Mouse (Mus musculus): ENCODE measurements around the gene Scarb1.

Scarb1 gene

DNA sequence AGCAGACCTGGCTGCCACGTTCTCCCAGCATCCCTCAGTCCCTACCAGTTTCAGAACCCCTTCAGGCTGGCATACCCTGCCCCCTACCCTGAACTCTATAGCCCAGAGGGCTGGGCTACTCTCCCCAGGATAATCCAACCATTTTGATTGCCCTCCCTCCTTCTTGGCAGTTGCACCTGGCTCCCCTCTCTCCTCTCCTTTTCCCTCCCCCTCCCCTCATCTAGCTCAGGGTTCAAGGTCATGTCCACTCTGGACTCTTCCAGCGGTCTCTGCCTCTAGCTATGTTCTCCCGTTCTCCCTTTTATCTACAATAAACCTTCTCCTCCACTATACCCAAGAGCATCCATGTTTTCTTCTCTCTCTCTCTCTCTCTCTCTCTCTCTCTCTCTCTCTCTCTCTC, 9.1 kb downstream of the Scarb1 start:
- no peak for DNase-seq (ENCODE audit: low spot score)

DNA sequence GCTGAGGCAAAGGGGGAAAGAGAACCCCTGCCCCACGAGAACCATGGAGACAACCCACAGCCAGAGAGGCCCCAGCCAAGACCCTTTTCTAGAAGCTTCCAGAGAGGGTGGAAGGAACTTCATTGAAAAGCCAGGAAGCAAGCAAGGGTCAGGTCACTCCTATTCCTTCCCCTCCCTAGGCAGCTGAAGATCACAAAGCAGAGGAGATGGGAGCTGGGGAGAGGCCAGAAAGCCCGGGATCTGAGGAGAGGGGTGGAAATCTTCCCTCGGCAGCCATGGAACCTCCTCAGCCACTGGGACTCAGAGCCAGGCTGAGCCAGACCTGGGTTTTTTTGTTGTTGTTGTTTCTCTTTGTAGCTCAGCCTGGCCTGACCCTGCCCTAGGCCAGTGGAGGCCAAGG, 9.8 kb downstream of the Scarb1 start:
- DNase-seq (ENCODE audit: low spot score) = no peak

DNA sequence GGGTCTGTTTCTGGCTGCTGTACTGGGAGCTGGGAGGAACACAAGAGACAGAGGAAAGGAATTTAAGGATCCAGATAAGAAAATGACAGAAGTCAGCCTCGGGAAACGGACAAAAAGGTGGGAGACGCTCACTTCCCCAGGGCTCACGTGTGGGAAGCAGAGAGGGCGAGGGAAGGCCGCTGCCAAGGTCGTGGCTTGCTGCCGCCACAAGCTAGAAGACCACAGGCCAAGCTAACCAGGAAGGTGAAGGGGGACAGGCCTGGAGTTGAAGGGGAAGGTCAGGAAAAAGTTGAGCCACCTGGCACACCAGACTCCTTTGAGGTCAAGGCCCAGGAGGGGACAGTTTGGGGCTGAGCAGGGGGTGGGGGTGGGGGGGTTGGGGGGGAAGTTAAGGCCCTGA, 10.2 kb downstream of the Scarb1 start:
- DNase-seq (ENCODE audit: low spot score) = no peak

DNA sequence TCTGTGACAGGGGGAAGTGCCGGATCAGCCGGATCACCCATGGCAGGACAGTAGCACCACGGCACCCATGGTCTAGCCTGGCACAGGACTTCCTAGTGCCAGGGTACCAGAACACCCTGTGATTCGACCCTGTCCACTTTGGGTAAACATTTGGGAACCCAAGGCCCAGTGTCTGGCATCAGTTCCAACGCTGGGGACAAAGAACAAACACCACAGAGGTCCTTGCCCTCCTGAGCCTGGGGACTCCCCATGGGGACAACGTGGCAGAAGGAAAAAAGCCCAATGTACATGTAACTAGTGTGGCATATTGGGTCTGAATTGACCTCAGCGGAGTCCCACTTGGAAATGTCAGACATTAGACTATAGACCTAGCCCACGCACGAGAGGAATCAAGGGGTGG, 10.7 kb downstream of the Scarb1 start:
- DNase-seq (ENCODE audit: low spot score) = no peak

DNA sequence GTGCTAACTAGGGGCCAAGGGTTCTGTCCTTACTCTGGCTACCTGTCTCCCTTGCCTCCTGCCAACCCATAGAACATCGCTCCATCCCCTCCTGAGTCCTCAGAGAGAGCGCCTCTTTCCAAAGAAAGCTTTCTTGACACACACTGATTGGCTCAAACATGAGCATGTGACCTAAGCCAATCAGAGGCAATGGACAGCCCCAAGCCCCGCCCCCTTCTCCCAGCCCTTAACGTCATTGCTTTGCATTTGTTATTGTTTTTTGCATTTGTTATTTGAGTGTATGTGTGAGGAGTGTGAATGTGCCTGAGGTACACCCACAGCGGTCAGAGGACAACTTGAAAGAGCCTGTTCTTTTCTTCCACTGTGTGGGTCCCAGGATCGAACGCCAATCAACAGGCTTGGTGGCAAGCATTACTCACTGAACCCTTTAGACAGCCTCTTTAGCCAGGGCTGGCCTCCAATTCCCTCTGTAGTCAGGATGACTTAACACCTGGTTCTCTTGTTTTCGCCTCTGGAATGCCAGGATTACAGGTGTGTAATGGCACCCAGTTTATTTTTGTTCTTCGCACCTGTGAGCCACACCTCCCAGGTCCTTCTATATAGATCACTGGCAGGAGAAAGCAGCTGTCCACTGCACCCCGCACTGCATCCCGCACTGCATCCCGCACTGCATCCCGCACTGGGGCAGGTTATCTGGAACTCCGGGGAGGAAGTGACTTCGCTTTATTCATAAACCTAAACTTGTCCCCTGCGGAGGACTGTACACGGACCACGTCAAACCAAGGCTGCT, 13.1 kb downstream of the Scarb1 start:
- no peak for DNase-seq (ENCODE audit: low spot score)

DNA sequence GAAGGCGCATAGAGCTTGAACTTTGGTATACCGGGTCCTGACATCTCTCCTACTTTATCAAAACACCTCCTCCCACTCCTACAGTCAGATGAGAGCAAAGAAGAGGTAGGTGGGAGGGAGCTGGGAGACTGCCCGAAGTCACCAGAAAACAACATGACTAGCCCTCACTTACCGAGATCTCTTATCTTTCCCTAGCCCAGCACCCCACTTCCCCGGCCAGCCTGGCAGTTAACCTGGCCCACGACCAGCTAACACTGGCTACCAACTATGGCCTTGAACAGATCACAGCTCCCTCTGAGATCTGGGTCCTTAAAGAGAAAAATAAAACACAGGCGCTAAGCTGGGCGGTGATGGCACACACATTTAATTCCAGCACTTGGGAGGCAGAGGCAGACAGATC, 14.5 kb downstream of the Scarb1 start:
- no peak for DNase-seq (ENCODE audit: low spot score)

DNA sequence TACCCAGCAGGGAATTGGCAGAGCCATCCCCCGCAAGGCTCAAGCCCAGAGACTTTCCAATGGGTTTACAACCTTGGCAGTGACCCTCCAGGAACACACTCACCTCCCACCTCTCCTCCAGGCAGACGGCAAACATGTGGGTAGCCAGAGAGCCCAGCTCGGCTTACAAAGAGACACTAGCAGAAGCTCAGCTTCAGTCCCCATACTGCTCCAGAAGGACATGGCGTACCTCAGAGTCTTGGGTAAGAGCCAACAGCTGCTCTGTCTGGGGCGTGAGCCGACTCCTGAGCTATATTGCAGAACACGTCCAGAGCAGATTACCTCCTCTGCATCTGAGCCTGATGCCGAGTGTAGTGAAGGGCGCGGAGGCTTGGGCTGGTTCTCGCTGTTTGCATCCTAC, 15.0 kb downstream of the Scarb1 start:
- no peak for DNase-seq (ENCODE audit: low spot score)

DNA sequence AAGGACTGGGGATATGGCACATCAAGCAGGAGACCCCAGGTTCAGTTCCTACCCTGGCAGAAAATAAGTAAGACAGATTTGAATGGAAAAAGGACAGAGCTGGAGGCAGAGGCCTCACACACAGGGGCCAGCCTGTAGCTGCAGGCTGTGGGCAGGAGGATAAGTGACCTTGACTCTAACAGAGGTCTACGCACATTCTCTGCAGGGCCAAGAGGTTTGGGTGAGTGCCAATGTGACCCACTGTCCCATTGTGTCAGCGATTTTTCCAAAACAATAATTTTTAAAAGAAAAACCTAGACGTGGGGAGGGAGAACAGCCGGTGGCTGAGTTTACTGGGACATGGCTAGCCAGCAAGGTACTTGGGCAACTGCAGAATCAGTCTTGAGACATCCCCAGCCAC, 15.6 kb downstream of the Scarb1 start:
- no peak for DNase-seq (ENCODE audit: low spot score)

DNA sequence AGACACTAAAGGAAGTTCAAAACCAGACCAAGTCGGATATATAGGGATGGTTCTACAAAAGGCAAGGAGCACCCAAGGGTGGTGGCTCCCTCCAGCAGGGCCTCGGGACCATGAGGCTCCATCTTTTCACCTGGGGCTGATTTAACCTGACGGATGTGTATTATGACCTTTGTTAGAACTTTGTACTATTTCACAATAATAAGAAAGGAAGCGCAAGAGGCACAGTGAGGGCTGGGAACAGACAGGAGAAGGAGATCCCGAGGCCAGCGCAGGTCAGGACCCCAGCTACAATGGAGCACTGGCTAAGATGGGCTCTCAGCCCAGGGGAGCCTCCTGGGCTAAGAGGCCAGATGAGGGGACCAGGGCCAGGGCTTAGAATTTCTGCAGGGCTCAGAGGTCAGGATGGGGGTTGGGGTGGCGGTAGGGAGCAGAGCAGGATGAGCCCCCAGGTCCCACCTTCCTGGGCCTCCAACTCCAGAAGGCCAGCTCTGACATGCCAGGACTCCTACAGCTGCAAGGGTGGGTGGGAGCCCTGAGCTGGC, 16.9 kb downstream of the Scarb1 start:
- no peak for DNase-seq (ENCODE audit: low spot score)

DNA sequence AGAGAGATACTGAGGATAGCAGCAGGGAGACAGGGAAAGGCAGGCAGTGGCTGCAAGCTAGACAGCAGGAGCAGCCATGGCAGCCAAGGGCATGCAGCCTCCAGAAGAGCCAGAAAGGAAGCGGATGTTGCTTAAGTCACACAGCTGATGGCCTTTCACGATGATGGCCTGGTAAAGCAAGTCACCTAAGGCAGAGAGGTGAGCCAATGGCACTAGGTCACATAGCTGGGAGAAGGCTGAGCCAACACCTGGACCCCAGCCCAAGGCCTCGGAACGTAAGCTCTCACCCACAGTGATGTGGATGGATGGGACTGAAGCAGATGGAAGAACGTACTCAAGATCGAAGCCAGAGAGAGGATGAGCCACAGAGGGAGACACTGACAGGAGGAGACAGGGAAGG, 17.8 kb downstream of the Scarb1 start:
- no peak for DNase-seq (ENCODE audit: low spot score)

DNA sequence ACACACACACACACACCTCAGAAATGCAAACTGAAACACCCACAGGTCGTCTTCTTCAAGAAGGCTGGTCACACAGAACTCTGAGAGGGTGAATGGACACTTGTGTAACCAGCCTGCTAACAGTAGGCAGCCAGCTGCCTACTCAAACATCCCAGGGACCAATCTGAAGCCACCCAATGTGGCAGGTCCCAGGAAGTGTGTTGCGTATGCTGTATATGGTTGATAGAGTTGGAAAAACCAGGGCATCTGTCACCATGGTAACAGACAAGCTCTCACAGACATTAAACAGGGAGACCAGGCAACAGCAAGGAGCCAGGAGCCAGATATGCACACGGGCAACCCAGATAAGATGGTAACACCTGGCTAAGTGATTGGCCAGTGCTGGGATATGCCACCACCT, 19.1 kb downstream of the Scarb1 start:
- no peak for DNase-seq (ENCODE audit: low spot score)

DNA sequence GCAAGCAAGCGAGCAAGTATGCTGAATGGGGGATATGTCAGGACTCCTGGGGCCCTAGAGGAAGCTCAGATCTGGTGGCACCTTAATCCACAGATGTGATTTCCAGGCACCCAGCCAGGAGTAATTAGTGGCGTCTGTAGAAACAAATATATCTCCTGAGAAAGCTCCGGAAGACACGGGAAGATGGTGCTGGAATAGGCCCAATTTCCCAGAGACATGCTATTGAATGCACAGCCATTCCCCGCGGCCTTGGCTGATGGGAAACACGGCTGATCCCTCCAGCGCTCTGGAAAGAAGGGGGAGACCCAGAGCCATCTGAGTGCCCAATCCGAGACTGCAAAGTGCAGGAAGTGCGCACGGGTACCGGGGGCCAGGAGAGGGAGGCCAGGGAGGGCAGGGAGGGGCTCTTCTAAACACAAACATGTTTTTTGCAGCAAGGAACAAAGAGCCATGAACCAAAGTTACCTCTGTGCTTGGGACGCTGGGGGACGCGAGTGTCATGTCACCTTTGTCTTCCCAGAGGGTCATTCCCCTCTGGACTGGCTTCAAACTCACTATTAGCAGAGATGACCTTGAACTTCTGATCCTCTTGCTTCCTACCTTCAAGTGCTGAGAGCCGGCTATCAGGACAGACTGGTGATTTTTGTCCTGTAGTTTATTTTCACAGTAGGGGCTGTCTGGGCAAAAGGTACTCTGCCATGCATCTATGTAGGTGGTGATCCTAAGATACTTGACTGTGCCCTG, 21.7 kb downstream of the Scarb1 start:
- DNase-seq (ENCODE audit: low spot score) = no peak

DNA sequence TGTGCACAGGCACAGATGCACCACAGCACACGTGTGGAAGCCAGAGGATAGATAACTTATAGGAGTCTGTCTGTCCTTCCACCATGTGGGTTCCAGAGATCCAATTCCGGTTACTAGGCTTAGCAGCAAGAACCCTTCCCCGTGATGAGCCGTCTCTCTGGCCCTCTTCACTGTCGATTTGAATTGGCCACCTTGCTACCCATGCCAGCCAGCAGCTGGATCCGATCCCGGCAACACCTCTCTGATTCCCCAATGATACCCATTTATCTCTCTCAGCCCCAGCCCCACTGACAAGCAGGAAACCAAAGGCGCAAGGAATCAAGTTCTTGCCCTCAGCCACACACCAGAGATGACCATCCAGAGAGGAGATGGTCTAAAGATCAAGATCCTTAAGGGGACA, 22.9 kb downstream of the Scarb1 start:
- DNase-seq (ENCODE audit: low spot score) = no peak

DNA sequence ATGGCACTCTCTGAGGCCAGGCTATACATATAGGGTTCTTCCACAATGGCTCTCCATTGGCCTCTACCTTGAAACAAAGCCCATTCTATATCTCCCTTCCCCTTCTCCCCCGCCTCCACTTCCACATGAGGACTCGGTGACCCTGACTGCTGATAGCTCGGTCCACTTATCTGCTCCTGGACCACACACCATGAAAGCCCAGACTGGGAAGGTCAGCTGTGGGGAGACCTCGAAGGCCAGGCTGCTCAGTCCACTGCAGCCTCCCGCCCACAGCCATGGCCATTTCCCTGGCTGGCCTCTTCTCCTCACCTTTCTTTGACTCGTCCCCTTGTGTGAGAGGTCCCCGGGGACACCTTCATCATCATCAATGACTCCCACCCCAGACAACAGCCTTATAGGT, 23.6 kb downstream of the Scarb1 start:
- no peak for DNase-seq (ENCODE audit: low spot score)

DNA sequence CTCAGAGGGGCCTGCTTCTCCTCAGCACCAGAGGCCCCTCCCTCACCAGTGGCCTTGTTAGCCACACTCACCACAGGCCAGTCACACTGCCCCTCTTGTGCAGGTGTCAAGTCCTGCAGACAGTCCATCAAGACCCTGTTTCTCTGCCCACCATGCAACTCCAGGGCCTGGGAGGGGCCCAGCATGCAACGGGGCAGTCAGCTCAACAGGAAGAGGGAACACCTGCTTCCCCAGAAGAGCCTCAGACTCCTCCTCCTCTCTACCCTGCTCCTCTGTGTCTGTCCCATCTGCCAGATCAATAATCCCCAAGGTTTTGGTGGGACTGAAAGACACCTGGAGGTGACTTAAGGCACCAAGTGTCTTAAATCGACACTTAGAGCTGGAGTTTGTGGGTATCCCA, 24.1 kb downstream of the Scarb1 start:
- no peak for DNase-seq (ENCODE audit: low spot score)

DNA sequence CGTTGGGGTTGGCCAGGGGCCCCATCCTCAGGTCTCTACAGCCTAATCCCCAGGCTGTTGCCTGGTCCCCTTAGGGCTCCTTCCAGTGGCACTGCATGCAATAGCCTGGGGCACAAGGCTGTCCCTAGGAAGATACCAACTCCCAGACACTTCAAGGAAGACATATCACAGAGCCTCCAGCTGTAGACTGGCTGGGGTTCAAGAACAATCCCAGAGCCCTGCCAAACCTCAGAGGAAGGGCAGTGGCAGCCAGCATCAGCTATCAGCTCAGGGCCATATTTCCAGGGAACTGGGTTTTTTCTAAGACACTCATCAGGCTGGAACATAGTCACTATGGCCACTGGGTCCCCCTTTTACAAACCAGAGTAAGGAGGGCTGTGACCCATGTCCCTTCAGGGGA, 25.8 kb downstream of the Scarb1 start:
- DNase-seq (ENCODE audit: low spot score) = peak; percentile 43

DNA sequence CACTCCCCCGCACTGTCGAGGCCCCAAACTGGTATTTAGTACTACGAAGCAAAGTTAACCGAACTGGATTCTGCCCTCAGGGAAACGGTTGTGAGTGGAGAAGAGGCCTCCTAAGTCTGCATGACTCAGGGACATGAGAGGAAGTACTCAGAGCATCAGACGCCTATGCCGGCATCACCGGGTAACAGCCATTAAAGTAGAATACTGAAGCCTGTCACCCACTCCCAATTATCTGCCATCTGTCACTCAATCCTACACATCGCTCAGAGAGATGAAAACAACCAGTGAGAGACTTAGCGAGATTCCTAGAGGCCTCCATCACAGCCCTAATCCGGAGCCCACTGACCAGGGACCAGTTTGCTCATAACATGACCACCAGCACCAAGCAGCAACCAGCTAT, 26.9 kb downstream of the Scarb1 start:
- no peak for DNase-seq (ENCODE audit: low spot score)

DNA sequence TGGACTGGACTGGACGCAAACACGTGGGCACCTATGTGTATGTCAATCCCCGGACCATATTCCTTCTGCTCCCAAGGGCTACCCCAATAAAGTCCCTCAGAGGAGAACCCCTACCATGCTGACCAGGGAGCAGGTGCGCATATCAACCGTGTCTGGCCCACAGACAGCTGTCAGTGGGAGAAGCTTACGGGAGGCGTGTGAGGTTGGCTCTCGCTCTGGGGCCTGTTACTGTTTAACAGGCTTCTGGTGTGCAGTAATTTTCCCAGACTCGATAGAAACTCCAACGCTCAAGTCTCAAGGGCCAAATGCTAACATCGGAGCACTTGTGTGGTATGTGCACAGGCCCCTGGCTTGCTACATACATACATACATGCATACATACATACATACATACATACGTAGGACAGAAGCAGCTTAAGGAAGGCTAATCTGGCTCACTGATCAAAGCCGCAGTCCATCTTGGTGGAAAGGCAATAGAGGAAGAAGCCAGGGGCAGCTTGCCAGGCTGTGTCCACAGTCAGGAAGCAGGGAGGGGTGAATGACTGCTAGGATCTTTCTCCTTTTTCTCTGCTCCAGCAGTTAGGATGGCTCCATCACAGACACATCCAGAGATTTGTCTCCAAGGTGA, 27.8 kb downstream of the Scarb1 start:
- DNase-seq (ENCODE audit: low spot score) = peak; percentile 49

DNA sequence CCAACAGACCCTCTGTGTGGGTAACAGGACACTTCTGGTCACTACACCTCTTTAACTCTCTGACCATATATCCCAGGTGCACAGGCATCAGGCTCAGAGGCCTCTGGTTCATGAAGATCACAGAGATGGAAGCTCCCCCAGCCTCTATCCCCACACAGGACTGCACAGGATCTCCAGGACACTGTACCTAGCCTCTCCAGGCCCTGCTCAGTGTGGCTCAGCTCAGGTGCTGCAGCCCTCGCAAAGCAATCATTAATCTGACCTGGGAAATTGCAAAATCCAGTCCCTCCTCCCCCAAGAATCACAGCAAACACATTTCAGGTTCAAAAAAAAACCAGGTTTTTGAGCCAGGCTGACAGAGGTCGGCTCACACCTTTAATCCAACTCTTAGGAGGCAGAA, 29.9 kb downstream of the Scarb1 start:
- no peak for DNase-seq (ENCODE audit: low spot score)

DNA sequence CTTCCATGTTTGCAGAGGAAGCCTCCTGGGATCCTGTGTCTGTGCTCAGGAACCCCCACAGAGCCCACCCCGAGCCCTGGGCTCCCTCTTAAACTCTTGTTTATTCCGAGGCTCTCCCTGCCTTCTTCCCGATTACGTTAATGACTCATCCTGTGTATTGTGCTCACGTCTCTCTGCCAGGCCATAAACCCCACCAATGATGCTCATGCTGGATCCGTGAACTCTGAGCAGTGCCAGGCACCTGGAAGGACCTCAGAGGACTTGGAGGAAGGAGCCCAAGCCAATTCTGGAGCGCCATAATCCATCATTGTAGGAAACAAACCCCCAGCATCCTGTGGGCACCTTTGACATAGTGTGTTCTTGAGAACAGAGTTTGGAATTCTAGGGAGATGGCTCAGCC, 31.7 kb downstream of the Scarb1 start:
- DNase-seq (ENCODE audit: low spot score) = peak; percentile 71

DNA sequence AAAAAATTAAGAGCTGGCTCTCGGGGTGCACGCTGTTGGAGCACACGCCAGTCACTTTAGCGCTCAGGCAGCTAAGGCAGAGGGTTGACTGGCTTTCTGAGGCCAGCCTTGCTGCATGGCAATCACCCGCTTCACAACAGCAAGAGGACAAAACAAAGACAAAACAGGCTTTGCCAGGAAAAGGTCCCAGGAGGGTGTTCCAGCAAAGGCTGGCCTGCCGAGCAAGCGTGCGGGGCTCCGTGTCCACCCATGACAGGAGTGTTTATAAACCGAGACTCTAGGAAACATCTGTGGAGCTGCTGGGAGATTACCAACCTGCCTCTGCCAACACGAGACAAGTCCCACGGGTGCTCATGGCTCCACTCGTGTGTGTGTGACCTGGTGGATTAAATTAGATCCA, 34.1 kb downstream of the Scarb1 start:
- DNase-seq (ENCODE audit: low spot score) = peak; percentile 37

DNA sequence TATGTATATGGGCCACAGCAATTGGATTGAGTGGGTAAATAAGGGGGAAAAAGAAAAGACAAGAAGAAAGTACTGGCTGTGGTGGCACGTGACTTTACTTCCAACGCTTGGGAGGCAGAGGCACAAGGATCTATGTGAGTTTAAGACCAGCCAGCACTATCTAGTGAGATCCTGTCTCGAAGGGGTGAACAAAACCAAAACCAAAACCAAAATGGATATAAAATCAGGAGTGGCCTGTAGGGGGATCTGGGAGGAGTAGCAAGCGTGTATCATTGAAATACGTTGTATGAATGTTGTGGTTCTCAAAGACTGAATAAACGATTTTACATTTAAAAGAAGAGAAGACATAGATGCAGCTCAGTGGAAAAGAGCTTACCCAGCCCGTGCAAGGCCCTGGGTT, 34.5 kb downstream of the Scarb1 start:
- no peak for DNase-seq (ENCODE audit: low spot score)
